Mouse (Mus musculus) erythroblast, embryonic 14.5 days (primary cell): Measurements from ENCODE around the gene St3gal3.

Source experiments
- GATA1 ChIP-seq: IDR thresholded peaks from 2 replicates; pipeline ENCODE4 v1.6.1; 2012; ENCODE audit warnings: low read length, inconsistent platforms, mixed read lengths
- TAL1 ChIP-seq: IDR thresholded peaks from 3 replicates; pipeline ENCODE4 v1.6.1; 2012; ENCODE audit warnings: low read length, inconsistent platforms, mixed read lengths

- no peak for TF ChIP-seq GATA1
- TF ChIP-seq TAL1: no peak
Measured at GRCm38 (mm10) chr4:118058116-118058677, 76.5 kb downstream of the St3gal3 start.
